Mouse (Mus musculus) spleen, adult 2 months (tissue): ENCODE measurements around the gene Pum1.

ENCODE experiments used
- CTCF ChIP-seq: fragments of 200-500 bp; IDR thresholded peaks from 2 replicates; pipeline ENCODE4 v1.5.1; 2011; ENCODE audit warnings: mild to moderate bottlenecking, inconsistent platforms; ENCODE audit not compliant: insufficient read depth, insufficient read length, insufficient replicate concordance; ENCODE audit errors: extremely low read depth
- POLR2A ChIP-seq: fragments of 200-500 bp; IDR thresholded peaks from 2 replicates; pipeline ENCODE4 v1.6.1; 2011; ENCODE audit warnings: low read depth, low read length, inconsistent platforms

- TF ChIP-seq CTCF, result no peak
- TF ChIP-seq POLR2A, result no peak
Measured at GRCm38 (mm10) chr4:130774822-130775221, 111.7 kb downstream of the Pum1 start.
